Mouse (Mus musculus) heart, adult 2 months (tissue): Measurements from ENCODE around the gene Il7r. TPM values are rescaled to one million over a fixed set of nuclear protein-coding genes. Genes with fewer than 3 reads are reported as not detected.

ENCODE experiments used
- DNase-seq, 2 experiments: peaks; one replicate each; pipeline ENCODE4 v3.0.0; 2021
- H3K27ac ChIP-seq: fragments of 200-600 bp; 2 replicates; pipeline ENCODE4 v1.8.1; 2022
- H3K27me3 ChIP-seq: fragments of 200-500 bp; 2 replicates; pipeline ENCODE4 v1.6.1; 2012; ENCODE audit warnings: mild to moderate bottlenecking, low read length, inconsistent platforms, mixed read lengths; ENCODE audit not compliant: control insufficient read depth, insufficient read depth
- H3K36me3 ChIP-seq: fragments of 200-500 bp; 2 replicates; pipeline ENCODE4 v1.6.1; 2012; ENCODE audit warnings: low read length, inconsistent platforms; ENCODE audit not compliant: control insufficient read depth, insufficient read depth
- H3K4me1 ChIP-seq: fragments of 200-500 bp; 2 replicates; pipeline ENCODE4 v1.6.1; 2011; ENCODE audit warnings: low read length; ENCODE audit not compliant: control insufficient read depth, insufficient read depth
- H3K4me3 ChIP-seq: fragments of 200-600 bp; 2 replicates; pipeline ENCODE4 v1.8.1; 2022
- H3K79me2 ChIP-seq: fragments of 200-500 bp; replicated peaks from 2 replicates; pipeline ENCODE4 v1.6.1; 2012; ENCODE audit warnings: mild to moderate bottlenecking, inconsistent platforms, low read length, moderate library complexity, mixed read lengths; ENCODE audit not compliant: control insufficient read depth, insufficient read depth
- H3K9ac ChIP-seq: fragments of 200-500 bp; 2 replicates; pipeline ENCODE4 v1.6.1; 2012; ENCODE audit warnings: low read depth, mild to moderate bottlenecking, control low read depth, inconsistent platforms, low read length, mixed read lengths
- CTCF ChIP-seq: fragments of 200-600 bp; IDR thresholded peaks from 2 replicates; pipeline ENCODE4 v1.8.1; 2022; ENCODE audit warnings: antibody characterized with exemption, mild to moderate bottlenecking, moderate library complexity
- EP300 ChIP-seq: fragments of 200-500 bp; IDR thresholded peaks from 2 replicates; pipeline ENCODE4 v1.6.1; 2011; ENCODE audit warnings: low read depth, low read length, control low read depth; ENCODE audit not compliant: insufficient read depth
- POLR2A ChIP-seq: fragments of 200-500 bp; IDR thresholded peaks from 2 replicates; pipeline ENCODE4 v1.6.1; 2011; ENCODE audit warnings: mild to moderate bottlenecking, low read depth, low read length, control low read depth; ENCODE audit not compliant: insufficient read depth
- WGBS: fragments of 180-500 bp; shearing (Covaris S2); methylation state at CpG from one replicate; pipeline ENCODE4 v1.1.7; 2018; 5-methylcytosine and 5-hydroxymethylcytosine counted together
- intact Hi-C: fragments of 180-260 bp; cut with DNase I; formaldehyde crosslinking; loops from one replicate; pipeline ENCODE4 v1.15.1; 2025
- polyA plus RNA-seq: library from polyadenylated mRNA; depleted of rRNA; stranded (reverse); fragments of >200 nt; gene quantifications from 2 replicates; pipeline ENCODE4 v1.2.3, GENCODE M21; 2012
- total RNA-seq, 2 experiments: library from RNA; stranded (reverse); gene quantifications; 2 replicates each; pipeline ENCODE4 v1.2.3; 2021

Il7r gene
- total and polyA plus RNA-seq, 3 experiments: 0.57 to 0.68 (median 0.68) TPM

- intact Hi-C loops: no loop called here
- no peak overlapping the region for H3K4me3 ChIP-seq
- no peak overlapping the region for H3K27ac ChIP-seq
- no peaks in the 10 kb centered on the region for H3K36me3 ChIP-seq
- no peak for TF ChIP-seq CTCF
- TF ChIP-seq POLR2A: no peak
- no peak for TF ChIP-seq EP300
- H3K79me2 ChIP-seq: no peaks in the 10 kb centered on the region
- no peak for DNase-seq
- no peak overlapping the region for H3K9ac ChIP-seq
- 61% methylated on average over 3 of the region's 3 CpGs for WGBS
- H3K27me3 ChIP-seq: no peaks in the 10 kb centered on the region
- no peaks in the 10 kb centered on the region for H3K4me1 ChIP-seq
Observed at GRCm38 (mm10) chr15:9492077-9492476, 37.9 kb downstream of the Il7r start.

GRCm38 (mm10) chr15:9489417-9490118, 40.4 kb downstream of the Il7r start:
- Histone ChIP-seq H3K27me3 (no peaks in the 10 kb centered on the region), H3K9ac (no peak overlapping the region), H3K4me3 (no peak overlapping the region), H3K4me1 (no peaks in the 10 kb centered on the region), H3K79me2 (no peaks in the 10 kb centered on the region), H3K36me3 (no peaks in the 10 kb centered on the region), H3K27ac (no peak overlapping the region)
- DNase-seq: no peak
- TF ChIP-seq EP300 (no peak), POLR2A (no peak), CTCF (no peak)
- WGBS: 81% methylated on average over 2 of the region's 2 CpGs
- intact Hi-C loops: no loop called here

GRCm38 (mm10) chr15:9473188-9473587, 56.8 kb downstream of the Il7r start:
- no peaks in the 10 kb centered on the region for H3K79me2 ChIP-seq
- H3K27ac ChIP-seq: no peak overlapping the region
- no peaks in the 10 kb centered on the region for H3K4me1 ChIP-seq
- no peak overlapping the region for H3K9ac ChIP-seq
- H3K4me3 ChIP-seq: no peak overlapping the region
- no peaks in the 10 kb centered on the region for H3K36me3 ChIP-seq
- WGBS: 81% methylated on average over 1 of the region's 1 CpGs
- no peaks in the 10 kb centered on the region for H3K27me3 ChIP-seq
- TF ChIP-seq EP300 (no peak), CTCF (no peak)
- DNase-seq: no peak
- intact Hi-C loops: no loop called here

- H3K79me2 ChIP-seq: no peaks in the 10 kb centered on the region
- H3K9ac ChIP-seq: no peak overlapping the region
- H3K27ac ChIP-seq: no peak overlapping the region
- DNase-seq: no peak
- WGBS: 47% methylated on average over 3 of the region's 3 CpGs
- no peaks in the 10 kb centered on the region for H3K4me1 ChIP-seq
- TF ChIP-seq POLR2A (no peak), CTCF (no peak), EP300 (no peak)
- intact Hi-C loops: no loop called here
- H3K36me3 ChIP-seq: no peaks in the 10 kb centered on the region
- H3K4me3 ChIP-seq: no peak overlapping the region
- no peaks in the 10 kb centered on the region for H3K27me3 ChIP-seq
Observed at GRCm38 (mm10) chr15:9472618-9473017, 57.4 kb downstream of the Il7r start.

GRCm38 (mm10) chr15:9472167-9472566, 57.8 kb downstream of the Il7r start:
- intact Hi-C loops: no loop called here
- no peak for DNase-seq
- no peaks in the 10 kb centered on the region for H3K79me2 ChIP-seq
- WGBS: 68% methylated on average over 3 of the region's 3 CpGs
- no peaks in the 10 kb centered on the region for H3K4me1 ChIP-seq
- no peaks in the 10 kb centered on the region for H3K27me3 ChIP-seq
- TF ChIP-seq POLR2A (no peak), EP300 (no peak), CTCF (no peak)
- H3K27ac ChIP-seq: no peak overlapping the region
- H3K36me3 ChIP-seq: no peaks in the 10 kb centered on the region
- H3K9ac ChIP-seq: no peak overlapping the region
- H3K4me3 ChIP-seq: no peak overlapping the region

GRCm38 (mm10) chr15:9471053-9471685, 58.8 kb downstream of the Il7r start:
- TF ChIP-seq CTCF (no peak), EP300 (no peak), POLR2A (no peak)
- DNase-seq: no peak
- Histone ChIP-seq H3K4me3 (no peak overlapping the region), H3K27ac (no peak overlapping the region), H3K79me2 (no peaks in the 10 kb centered on the region), H3K36me3 (no peaks in the 10 kb centered on the region), H3K27me3 (no peaks in the 10 kb centered on the region), H3K4me1 (no peaks in the 10 kb centered on the region), H3K9ac (no peak overlapping the region)
- intact Hi-C loops: no loop called here
- 89% methylated on average over 4 of the region's 4 CpGs for WGBS
